Mouse (Mus musculus) erythroblast, embryonic 14.5 days (primary cell): ENCODE results near the gene Klhdc4. TPM values are rescaled to one million over a fixed set of nuclear protein-coding genes. Genes with fewer than 3 reads are reported as not detected.

Experiments
- H3K27me3 ChIP-seq: 2 replicates; pipeline ENCODE4 v1.6.1; 2012; ENCODE audit warnings: inconsistent platforms; ENCODE audit not compliant: control insufficient read depth
- H3K36me3 ChIP-seq: 2 replicates; pipeline ENCODE4 v1.6.1; 2012; ENCODE audit warnings: mild to moderate bottlenecking, inconsistent platforms; ENCODE audit not compliant: control insufficient read depth
- H3K4me1 ChIP-seq: 2 replicates; pipeline ENCODE4 v1.6.1; 2012; ENCODE audit warnings: inconsistent platforms; ENCODE audit not compliant: control insufficient read depth
- H3K4me3 ChIP-seq: replicated peaks from 2 replicates; pipeline ENCODE3; 2012; ENCODE audit warnings: moderate library complexity, mild to moderate bottlenecking, inconsistent platforms
- H3K9me3 ChIP-seq: 2 replicates; pipeline ENCODE4 v1.6.1; 2012; ENCODE audit warnings: low read length, inconsistent platforms, mixed read lengths; ENCODE audit not compliant: control insufficient read depth
- GATA1 ChIP-seq: IDR thresholded peaks from 2 replicates; pipeline ENCODE4 v1.6.1; 2012; ENCODE audit warnings: low read length, inconsistent platforms, mixed read lengths
- TAL1 ChIP-seq: IDR thresholded peaks from 3 replicates; pipeline ENCODE4 v1.6.1; 2012; ENCODE audit warnings: low read length, inconsistent platforms, mixed read lengths
- polyA plus RNA-seq: library from polyadenylated mRNA; stranded (reverse); fragments of >175 nt; gene quantifications from 2 replicates; pipeline ENCODE4 v1.2.3, GENCODE M21; 2012

The Klhdc4 gene
- polyA plus RNA-seq, 1 experiment = 2.7 TPM

- Histone ChIP-seq H3K9me3 (no peaks in the 10 kb centered on the region), H3K36me3 (peaks cover 63% of the 10 kb centered on the region), H3K4me3 (no peak overlapping the region), H3K27me3 (no peaks in the 10 kb centered on the region), H3K4me1 (no peaks in the 10 kb centered on the region)
- TF ChIP-seq TAL1 (no peak), GATA1 (no peak)
Observed at GRCm38 (mm10) chr8:121804829-121805228, 24.5 kb downstream of the Klhdc4 start.

GRCm38 (mm10) chr8:121798401-121798800, 31.0 kb downstream of the Klhdc4 start:
- Histone ChIP-seq H3K4me1 (no peaks in the 10 kb centered on the region), H3K36me3 (peaks cover 63% of the 10 kb centered on the region), H3K9me3 (no peaks in the 10 kb centered on the region), H3K27me3 (no peaks in the 10 kb centered on the region), H3K4me3 (no peak overlapping the region)
- TF ChIP-seq TAL1 (no peak), GATA1 (no peak)

DNA sequence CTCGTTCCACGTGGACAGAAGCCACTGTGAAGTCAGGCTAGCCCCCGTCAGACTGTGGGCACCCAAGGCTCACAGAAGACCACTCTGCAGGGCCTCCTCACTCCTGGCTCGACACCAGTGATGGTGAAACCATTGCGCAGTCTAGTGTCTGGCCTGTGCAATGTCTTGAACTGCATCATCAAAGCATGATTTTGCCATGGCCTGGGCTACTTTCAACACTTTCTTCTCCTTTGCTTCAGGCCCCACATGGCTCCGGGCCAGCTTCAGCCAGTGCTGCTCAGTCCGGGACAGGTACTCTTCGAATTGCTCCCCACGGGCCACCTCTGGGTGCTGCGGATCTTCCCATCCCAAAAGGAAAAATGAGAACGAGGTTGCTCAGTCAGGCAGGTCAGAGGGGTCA, 33.0 kb downstream of the Klhdc4 start:
- Histone ChIP-seq H3K4me1 (no peaks in the 10 kb centered on the region), H3K36me3 (peaks cover 54% of the 10 kb centered on the region), H3K4me3 (no peak overlapping the region), H3K27me3 (no peaks in the 10 kb centered on the region), H3K9me3 (no peaks in the 10 kb centered on the region)
- no peak for TF ChIP-seq GATA1
- TF ChIP-seq TAL1 = no peak

DNA sequence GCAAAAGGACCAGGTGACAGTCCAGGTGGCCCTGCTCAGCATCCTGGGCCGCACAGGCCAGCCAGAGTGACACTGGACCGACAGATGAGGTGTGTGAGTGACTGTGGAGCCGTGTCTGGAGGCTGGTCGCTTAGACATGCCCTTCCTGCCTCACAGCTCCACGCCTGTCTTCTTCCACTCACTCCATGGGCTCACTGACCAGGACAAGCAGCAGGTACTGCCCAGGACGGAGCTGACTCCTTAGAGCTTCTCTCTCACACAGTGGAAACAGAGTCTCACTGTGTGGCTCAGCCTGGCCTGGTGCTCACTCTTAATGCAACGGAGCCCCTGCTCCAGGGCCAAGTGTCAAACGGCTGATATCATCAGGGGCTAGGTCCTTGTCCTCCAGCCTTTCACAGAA, 33.9 kb downstream of the Klhdc4 start:
- Histone ChIP-seq H3K27me3 (no peaks in the 10 kb centered on the region), H3K4me3 (no peak overlapping the region), H3K9me3 (no peaks in the 10 kb centered on the region), H3K4me1 (no peaks in the 10 kb centered on the region), H3K36me3 (peaks cover 45% of the 10 kb centered on the region)
- TF ChIP-seq TAL1 = no peak
- TF ChIP-seq GATA1 = no peak

DNA sequence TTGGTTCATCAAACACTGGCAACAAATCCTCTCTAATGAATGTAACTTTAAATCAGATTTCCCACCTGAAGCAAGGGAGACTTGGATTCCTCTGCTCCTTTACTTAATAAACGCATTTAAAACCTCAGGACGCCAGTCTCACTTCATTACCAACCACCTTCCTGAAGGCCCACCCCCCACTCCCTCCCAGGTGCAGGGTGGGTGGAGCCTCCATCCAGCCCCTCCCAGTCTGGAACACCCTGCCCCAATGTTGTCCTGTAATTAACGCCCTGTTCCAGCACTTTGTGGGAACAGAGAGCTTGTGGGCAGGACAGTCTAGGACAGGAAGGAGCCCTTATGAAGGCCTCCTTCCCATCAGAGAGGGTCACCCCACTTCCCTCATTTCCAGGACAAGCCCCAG, 35.2 kb downstream of the Klhdc4 start:
- Histone ChIP-seq H3K9me3 (no peaks in the 10 kb centered on the region), H3K4me1 (no peaks in the 10 kb centered on the region), H3K36me3 (peaks cover 37% of the 10 kb centered on the region), H3K27me3 (no peaks in the 10 kb centered on the region), H3K4me3 (no peak overlapping the region)
- TF ChIP-seq TAL1 (no peak), GATA1 (no peak)

DNA sequence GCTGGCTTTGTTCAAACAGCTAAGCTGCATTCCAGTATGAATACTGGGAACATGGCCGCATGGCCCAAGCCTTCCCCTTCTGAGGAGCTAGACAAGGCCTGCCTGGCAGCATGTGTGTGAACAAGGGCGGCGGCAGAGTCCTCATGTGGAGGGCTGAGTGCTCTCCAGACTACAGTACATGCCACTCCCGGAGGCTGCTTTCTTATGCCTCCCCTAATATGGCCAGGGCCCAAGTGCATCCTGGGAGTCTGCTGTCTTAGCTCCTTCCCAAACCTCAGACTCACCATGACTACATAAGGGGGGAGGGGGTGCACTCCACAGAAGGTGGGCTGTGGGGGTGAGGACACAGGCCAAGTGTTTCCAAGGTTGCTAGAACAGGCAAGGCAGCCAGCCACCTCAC, 36.7 kb downstream of the Klhdc4 start:
- TF ChIP-seq TAL1 (no peak), GATA1 (no peak)
- H3K9me3 ChIP-seq = no peaks in the 10 kb centered on the region
- H3K4me3 ChIP-seq = no peak overlapping the region
- no peaks in the 10 kb centered on the region for H3K4me1 ChIP-seq
- H3K27me3 ChIP-seq = no peaks in the 10 kb centered on the region
- H3K36me3 ChIP-seq = peaks cover 22% of the 10 kb centered on the region

GRCm38 (mm10) chr8:121792159-121792558, 37.2 kb downstream of the Klhdc4 start:
- TF ChIP-seq GATA1 = no peak
- TF ChIP-seq TAL1 = no peak
- Histone ChIP-seq H3K4me1 (no peaks in the 10 kb centered on the region), H3K36me3 (peaks cover 18% of the 10 kb centered on the region), H3K27me3 (no peaks in the 10 kb centered on the region), H3K9me3 (no peaks in the 10 kb centered on the region), H3K4me3 (no peak overlapping the region)

DNA sequence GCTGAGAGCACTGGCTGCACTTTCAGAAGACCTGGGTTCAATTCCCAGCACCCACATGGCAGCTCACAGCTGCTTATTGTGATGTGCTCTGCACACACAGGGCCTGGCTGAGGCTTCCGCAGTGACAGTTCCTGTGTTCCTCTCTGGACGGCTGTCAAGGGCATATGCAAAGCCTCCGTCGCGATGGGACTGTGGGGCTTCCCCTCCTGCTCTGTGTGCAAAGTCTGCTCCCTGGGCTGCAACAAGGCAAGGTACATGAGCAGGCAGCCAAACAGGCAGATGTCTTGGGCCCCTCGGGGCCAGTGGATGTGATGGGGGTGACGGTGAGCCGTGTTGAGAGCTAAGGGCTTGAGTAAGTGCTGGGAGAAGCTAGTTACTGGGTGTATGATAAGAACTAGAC, 40.6 kb downstream of the Klhdc4 start:
- H3K36me3 ChIP-seq = no peaks in the 10 kb centered on the region
- H3K9me3 ChIP-seq = no peaks in the 10 kb centered on the region
- H3K27me3 ChIP-seq = peaks cover 3% of the 10 kb centered on the region
- H3K4me3 ChIP-seq = no peak overlapping the region
- TF ChIP-seq GATA1 (no peak), TAL1 (no peak)
- no peaks in the 10 kb centered on the region for H3K4me1 ChIP-seq

GRCm38 (mm10) chr8:121786542-121786941, 42.8 kb downstream of the Klhdc4 start:
- no peak for TF ChIP-seq GATA1
- no peak for TF ChIP-seq TAL1
- Histone ChIP-seq H3K9me3 (no peaks in the 10 kb centered on the region), H3K4me3 (no peak overlapping the region), H3K36me3 (no peaks in the 10 kb centered on the region), H3K4me1 (no peaks in the 10 kb centered on the region), H3K27me3 (peaks cover 3% of the 10 kb centered on the region)

DNA sequence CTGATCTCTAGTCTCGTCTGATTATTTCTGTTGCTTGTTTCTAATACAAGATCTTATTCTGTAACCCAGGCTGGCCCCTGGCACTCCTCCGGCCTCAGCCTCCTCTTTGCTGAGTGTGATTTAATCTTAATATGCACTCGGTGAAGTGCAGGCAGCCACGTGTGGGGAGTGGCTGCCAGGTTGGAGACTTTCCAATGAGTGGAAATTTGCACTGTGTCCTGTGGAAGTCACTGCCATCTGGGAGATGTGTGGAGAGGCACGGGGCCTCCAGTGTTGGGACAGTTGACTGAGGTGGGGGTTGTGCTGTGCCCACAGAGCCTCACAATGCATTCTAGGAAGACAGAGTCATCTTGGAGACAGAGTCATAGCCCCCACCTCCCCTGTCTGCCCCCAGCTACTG, 46.9 kb downstream of the Klhdc4 start:
- Histone ChIP-seq H3K36me3 (no peaks in the 10 kb centered on the region), H3K27me3 (peaks cover 3% of the 10 kb centered on the region), H3K4me1 (no peaks in the 10 kb centered on the region), H3K4me3 (no peak overlapping the region), H3K9me3 (no peaks in the 10 kb centered on the region)
- TF ChIP-seq TAL1 (no peak), GATA1 (no peak)
